Mouse (Mus musculus) mesoderm, embryonic 11.5 days (tissue): ENCODE data around the gene Tomm34.

ENCODE experiments used
- DNase-seq: peaks from one replicate; pipeline ENCODE4 v3.0.0-alpha.2; 2012; ENCODE audit warnings: low read depth, low spot score

Gene Tomm34

DNA sequence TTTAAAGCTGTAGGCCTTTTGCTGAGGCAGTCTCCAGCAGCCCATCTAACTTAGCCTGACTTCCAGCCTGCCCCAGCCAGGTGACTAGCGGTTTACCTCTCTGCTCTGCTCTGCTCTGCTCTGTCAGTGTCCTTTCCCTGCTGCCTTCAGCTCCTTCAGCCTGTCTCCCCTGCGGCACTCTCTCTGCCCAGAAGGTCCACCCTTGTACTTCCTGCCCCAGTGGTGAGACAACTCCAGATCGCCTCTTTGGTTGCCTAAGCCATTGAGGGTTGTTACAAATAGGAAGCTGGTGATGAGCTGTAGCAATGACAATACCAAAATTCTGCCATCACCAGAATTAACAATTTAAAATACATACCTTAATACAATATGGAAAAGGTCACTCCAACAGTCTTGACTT is 60.0 kb downstream of the Tomm34 start:
- no peak for DNase-seq

DNA sequence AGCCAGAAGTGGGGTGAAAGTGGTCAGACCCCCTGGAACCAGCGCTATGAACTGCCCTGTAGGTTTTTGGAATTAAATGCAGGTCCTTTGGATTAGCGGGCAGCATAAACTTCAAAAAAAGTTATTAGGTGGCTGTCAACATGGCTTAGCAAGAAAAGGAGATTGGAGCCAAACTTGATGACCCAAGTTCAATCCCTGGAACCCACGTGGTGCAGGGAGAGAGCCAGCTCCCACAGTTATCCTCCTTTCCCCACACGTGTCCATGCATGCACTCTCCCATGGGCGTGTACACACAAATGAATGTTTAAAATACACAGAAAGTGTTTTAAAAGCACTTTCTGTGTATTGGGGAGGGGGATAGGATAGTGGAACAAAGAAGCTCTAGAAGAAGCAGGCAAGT is 60.5 kb downstream of the Tomm34 start:
- no peak for DNase-seq

- DNase-seq, result no peak
Measured at GRCm38 (mm10) chr2:164009227-164009626, 61.7 kb downstream of the Tomm34 start.

- no peak for DNase-seq
Measured at GRCm38 (mm10) chr2:164007987-164008545, 62.9 kb downstream of the Tomm34 start.

- DNase-seq, result no peak
Measured at GRCm38 (mm10) chr2:164007547-164007946, 63.4 kb downstream of the Tomm34 start.

DNA sequence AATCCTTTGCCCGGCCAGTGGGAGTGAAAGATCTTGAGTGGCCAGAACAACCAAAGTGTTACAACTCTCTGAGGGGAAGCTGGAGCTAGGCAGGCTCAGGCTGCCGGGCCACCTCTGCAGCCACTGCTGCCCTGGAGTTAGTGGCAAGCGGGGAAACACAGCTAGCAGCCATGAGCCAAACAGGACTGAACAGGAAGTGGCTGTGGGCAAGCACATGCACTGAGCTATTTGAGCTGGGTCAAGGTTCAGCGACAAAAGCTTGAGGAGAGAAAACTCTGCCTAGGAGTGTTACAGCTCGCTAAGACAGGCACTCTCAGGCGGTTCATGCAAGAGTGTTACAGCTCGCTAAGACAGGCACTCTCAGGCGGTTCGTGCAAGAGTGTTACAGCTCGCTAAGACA is 64.0 kb downstream of the Tomm34 start:
- peak; percentile 25 for DNase-seq

DNA sequence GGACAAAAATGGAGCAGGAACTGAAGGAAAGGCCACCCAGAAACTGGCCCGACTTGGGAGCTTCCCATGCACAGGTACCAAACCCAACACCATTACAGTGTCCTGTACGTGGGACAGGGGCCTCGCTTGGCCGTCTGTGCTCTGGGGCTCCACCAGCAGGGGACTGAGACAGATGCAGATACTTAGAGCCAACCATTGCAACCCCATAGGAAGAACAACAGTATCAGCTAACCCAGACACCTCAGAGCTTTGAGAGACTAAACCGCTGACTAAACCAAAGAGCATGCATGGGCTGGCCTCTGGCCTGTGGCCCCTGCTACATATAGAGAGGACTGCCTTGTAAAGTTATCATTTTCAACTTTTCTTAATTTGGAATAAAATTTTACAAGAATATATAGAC is 66.5 kb downstream of the Tomm34 start:
- no peak for DNase-seq
